Mouse (Mus musculus) layer of hippocampus, postnatal 36 days (tissue): ENCODE data around the gene Mgarp. TPM values are rescaled to one million over a fixed set of nuclear protein-coding genes. Genes with fewer than 3 reads are reported as not detected.

Experiments used
- DNase-seq, 2 experiments: peaks; one replicate each; pipeline ENCODE4 v3.0.0; 2022
- total RNA-seq, 2 experiments: library from RNA; stranded (reverse); gene quantifications; 2 replicates each; pipeline ENCODE4 v1.2.3; 2021

The Mgarp gene
- total RNA-seq, 2 experiments from 2014 or later, result not detected

GRCm38 (mm10) chr3:51339734-51340551 lies 56.6 kb downstream of the Mgarp start:
- peak; percentile 22 to 29 for DNase-seq

- DNase-seq, result no peak
Measured at GRCm38 (mm10) chr3:51339378-51339733, 57.2 kb downstream of the Mgarp start.

Other genes with a start within 250 kb of the Mgarp start
- gene Noct, start 172.3 kb downstream of the Mgarp start, total RNA-seq, result 10 to 100 TPM; 57.7 to 62.8 TPM
- gene Elf2, start 56.1 kb downstream of the Mgarp start, total RNA-seq, result 10 to 100 TPM; 50.2 to 52.0 TPM
- 100 to 1,000 TPM; 323 to 359 TPM for gene Ndufc1, start 12.2 kb upstream of the Mgarp start, total RNA-seq
- gene Naa15, start 18.4 kb upstream of the Mgarp start, total RNA-seq, result 10 to 100 TPM; 49.3 to 56.6 TPM
- gene Rab33b, start 87.2 kb upstream of the Mgarp start, total RNA-seq, result 10 to 100 TPM; 23.0 to 25.0 TPM
- 100 to 1,000 TPM; 159 to 165 TPM for gene Setd7, start 164.1 kb upstream of the Mgarp start, total RNA-seq